Mouse (Mus musculus) spleen, adult 2 months (tissue): Measurements from ENCODE around the gene Mrpl4. TPM values are rescaled to one million over a fixed set of nuclear protein-coding genes. Genes with fewer than 3 reads are reported as not detected.
"Not testable (repeated sequence)": the region's sequence is repeated elsewhere in the genome, so short reads cannot be mapped to it uniquely, and the experiment has no call there.

ENCODE experiments used
- DNase-seq, 2 experiments: peaks; one replicate each; pipeline versions ENCODE4 v3.0.0 to v3.0.0-alpha.2; 2012 to 2021; ENCODE audit warnings: low spot score in 2 of 2, low read depth in 1 of 2
- H3K27ac ChIP-seq: fragments of 200-500 bp; 2 replicates; pipeline ENCODE4 v1.5.1; 2012; ENCODE audit warnings: low read length, inconsistent platforms; ENCODE audit not compliant: insufficient read depth
- H3K27me3 ChIP-seq: fragments of 200-500 bp; 2 replicates; pipeline ENCODE4 v1.6.1; 2012; ENCODE audit warnings: mild to moderate bottlenecking, moderate library complexity, low read length, inconsistent platforms; ENCODE audit not compliant: control insufficient read depth, insufficient read depth
- H3K36me3 ChIP-seq: fragments of 200-500 bp; 2 replicates; pipeline ENCODE4 v1.6.1; 2012; ENCODE audit warnings: mild to moderate bottlenecking, low read length, inconsistent platforms; ENCODE audit not compliant: control insufficient read depth, insufficient read depth
- H3K4me1 ChIP-seq: fragments of 200-500 bp; 2 replicates; pipeline ENCODE4 v1.6.1; 2011; ENCODE audit warnings: inconsistent platforms; ENCODE audit not compliant: control insufficient read depth, insufficient read depth, insufficient read length
- H3K4me3 ChIP-seq: fragments of 200-500 bp; 2 replicates; pipeline ENCODE4 v1.5.1; 2011; ENCODE audit warnings: mild to moderate bottlenecking, inconsistent platforms; ENCODE audit not compliant: insufficient read depth, insufficient read length; ENCODE audit errors: extremely low read depth
- CTCF ChIP-seq: fragments of 200-500 bp; IDR thresholded peaks from 2 replicates; pipeline ENCODE4 v1.5.1; 2011; ENCODE audit warnings: mild to moderate bottlenecking, inconsistent platforms; ENCODE audit not compliant: insufficient read depth, insufficient read length, insufficient replicate concordance; ENCODE audit errors: extremely low read depth
- POLR2A ChIP-seq: fragments of 200-500 bp; IDR thresholded peaks from 2 replicates; pipeline ENCODE4 v1.6.1; 2011; ENCODE audit warnings: low read depth, low read length, inconsistent platforms
- WGBS: fragments of 180-500 bp; shearing (Covaris S2); methylation state at CpG from one replicate; pipeline ENCODE4 v1.1.7; 2018; 5-methylcytosine and 5-hydroxymethylcytosine counted together
- polyA plus RNA-seq: library from polyadenylated mRNA; depleted of rRNA; stranded (reverse); fragments of >200 nt; gene quantifications from 2 replicates; pipeline ENCODE4 v1.2.3, GENCODE M21; 2012; rRNA removed

Mrpl4 gene
- polyA plus RNA-seq, 1 experiment = 75.8 TPM

- TF ChIP-seq POLR2A (no peak), CTCF (no peak)
- no peak overlapping the region for H3K27ac ChIP-seq
Observed at GRCm38 (mm10) chr9:21039779-21040178, 37.2 kb downstream of the Mrpl4 start.

GRCm38 (mm10) chr9:21041308-21041707 lies 38.8 kb downstream of the Mrpl4 start:
- DNase-seq = no peak
- no peak overlapping the region for H3K27ac ChIP-seq
- no peak overlapping the region for H3K4me3 ChIP-seq
- no peaks in the 10 kb centered on the region for H3K36me3 ChIP-seq
- WGBS = 54% methylated on average over 4 of the region's 4 CpGs
- H3K27me3 ChIP-seq = peaks cover 8% of the 10 kb centered on the region
- no peak for TF ChIP-seq CTCF
- TF ChIP-seq POLR2A = no peak
- no peaks in the 10 kb centered on the region; the same call in 1 of the 2 replicates for H3K4me1 ChIP-seq

More at GRCm38 (mm10) chr9:21039779-21040178, 37.2 kb downstream of the Mrpl4 start:
- whole genome bisulfite sequencing = 80% methylated on average over 3 of the region's 3 CpGs
- Histone ChIP-seq H3K4me1 (no peaks in the 10 kb centered on the region; the same call in 1 of the 2 replicates), H3K4me3 (no peak overlapping the region), H3K27me3 (peaks cover 17% of the 10 kb centered on the region), H3K36me3 (no peaks in the 10 kb centered on the region)
- no peak for DNase-seq

GRCm38 (mm10) chr9:21043563-21043962 lies 41.0 kb downstream of the Mrpl4 start:
- 82% methylated on average over 4 of the region's 4 CpGs for WGBS
- no peak for TF ChIP-seq POLR2A
- H3K36me3 ChIP-seq = no peaks in the 10 kb centered on the region

GRCm38 (mm10) chr9:21044785-21045184 lies 42.2 kb downstream of the Mrpl4 start:
- DNase-seq, H3K4me1 ChIP-seq, H3K4me3 ChIP-seq, H3K27ac ChIP-seq, H3K36me3 ChIP-seq, H3K27me3 ChIP-seq: not testable (repeated sequence)
- WGBS = 69% methylated on average over 1 of the region's 1 CpGs

More at GRCm38 (mm10) chr9:21043563-21043962, 41.0 kb downstream of the Mrpl4 start:
- Histone ChIP-seq H3K4me1 (no peaks in the 10 kb centered on the region), H3K27ac (no peak overlapping the region), H3K27me3 (peaks cover under 1% of the 10 kb centered on the region; the same call in 1 of the 2 replicates), H3K4me3 (no peak overlapping the region)
- DNase-seq = no peak

GRCm38 (mm10) chr9:21045235-21045634 lies 42.7 kb downstream of the Mrpl4 start:
- TF ChIP-seq POLR2A = no peak
- TF ChIP-seq CTCF = no peak

GRCm38 (mm10) chr9:21051578-21051977 lies 49.0 kb downstream of the Mrpl4 start:
- no peak for DNase-seq
- TF ChIP-seq POLR2A = no peak
- no peak for TF ChIP-seq CTCF

More at GRCm38 (mm10) chr9:21045235-21045634, 42.7 kb downstream of the Mrpl4 start:
- Histone ChIP-seq H3K4me1 (no peaks in the 10 kb centered on the region), H3K36me3 (no peaks in the 10 kb centered on the region), H3K27ac (no peak overlapping the region), H3K27me3 (no peaks in the 10 kb centered on the region), H3K4me3 (no peak overlapping the region)
- 78% methylated on average over 3 of the region's 3 CpGs for WGBS
- no peak for DNase-seq

More at GRCm38 (mm10) chr9:21051578-21051977, 49.0 kb downstream of the Mrpl4 start:
- Histone ChIP-seq H3K4me1 (no peaks in the 10 kb centered on the region), H3K27ac (no peak overlapping the region), H3K4me3 (no peak overlapping the region), H3K27me3 (no peaks in the 10 kb centered on the region), H3K36me3 (no peaks in the 10 kb centered on the region)
- WGBS = 73% methylated on average over 10 of the region's 10 CpGs

Other genes starting within 250 kb of the Mrpl4 start
- 1.4 TPM in 2 replicates for gene Col5a3, start 187.7 kb upstream of the Mrpl4 start, polyA plus RNA-seq
- not detected in 2 replicates for gene Rdh8, start 184.2 kb upstream of the Mrpl4 start, polyA plus RNA-seq
- 82.8 and 108 TPM in 2 replicates for gene A230050P20Rik, start 134.1 kb upstream of the Mrpl4 start, polyA plus RNA-seq
- gene Angptl6, start 123.0 kb upstream of the Mrpl4 start, polyA plus RNA-seq = 2.7 and 3.8 TPM in 2 replicates
- 116 and 120 TPM in 2 replicates for gene Ppan, start 114.6 kb upstream of the Mrpl4 start, polyA plus RNA-seq
- gene Eif3g, start 104.1 kb upstream of the Mrpl4 start, polyA plus RNA-seq = 89.3 and 103 TPM in 2 replicates
- 37.0 and 44.9 TPM in 2 replicates for gene Dnmt1, start 42.9 kb upstream of the Mrpl4 start, polyA plus RNA-seq
- gene S1pr2, start 26.0 kb upstream of the Mrpl4 start, polyA plus RNA-seq = 3.4 and 3.9 TPM in 2 replicates
- 59.7 and 67.4 TPM in 2 replicates for gene Icam1, start 13.2 kb downstream of the Mrpl4 start, polyA plus RNA-seq
- 8.1 and 9.3 TPM in 2 replicates for gene Icam4, start 26.6 kb downstream of the Mrpl4 start, polyA plus RNA-seq
- 1.1 and 1.2 TPM in 2 replicates for gene Icam5, start 29.3 kb downstream of the Mrpl4 start, polyA plus RNA-seq
- gene Zglp1, start 64.4 kb downstream of the Mrpl4 start, polyA plus RNA-seq = 0.28 and 0.65 TPM in 2 replicates
- gene Gm49373, start 70.4 kb downstream of the Mrpl4 start, polyA plus RNA-seq = 0.19 and 0.32 TPM in 2 replicates
- gene Fdx1l, start 70.9 kb downstream of the Mrpl4 start, polyA plus RNA-seq = 38.3 and 59.5 TPM in 2 replicates
- gene Gm38431, start 89.3 kb downstream of the Mrpl4 start, polyA plus RNA-seq = 5.2 and 18.8 TPM in 2 replicates
- gene Raver1, start 89.3 kb downstream of the Mrpl4 start, polyA plus RNA-seq = 77.9 and 93.1 TPM in 2 replicates
- gene Tyk2, start 128.5 kb downstream of the Mrpl4 start, polyA plus RNA-seq = 46.1 and 52.2 TPM in 2 replicates
- gene Cdc37, start 147.2 kb downstream of the Mrpl4 start, polyA plus RNA-seq = 39.5 and 44.7 TPM in 2 replicates
- gene Pde4a, start 163.0 kb downstream of the Mrpl4 start, polyA plus RNA-seq = 12.4 and 13.1 TPM in 2 replicates
- gene Keap1, start 236.6 kb downstream of the Mrpl4 start, polyA plus RNA-seq = 55.4 and 78.4 TPM in 2 replicates
- 12.2 and 21.3 TPM in 2 replicates for gene S1pr5, start 245.7 kb downstream of the Mrpl4 start, polyA plus RNA-seq